Mouse (Mus musculus): ENCODE data around the gene Foxd4.

DNA sequence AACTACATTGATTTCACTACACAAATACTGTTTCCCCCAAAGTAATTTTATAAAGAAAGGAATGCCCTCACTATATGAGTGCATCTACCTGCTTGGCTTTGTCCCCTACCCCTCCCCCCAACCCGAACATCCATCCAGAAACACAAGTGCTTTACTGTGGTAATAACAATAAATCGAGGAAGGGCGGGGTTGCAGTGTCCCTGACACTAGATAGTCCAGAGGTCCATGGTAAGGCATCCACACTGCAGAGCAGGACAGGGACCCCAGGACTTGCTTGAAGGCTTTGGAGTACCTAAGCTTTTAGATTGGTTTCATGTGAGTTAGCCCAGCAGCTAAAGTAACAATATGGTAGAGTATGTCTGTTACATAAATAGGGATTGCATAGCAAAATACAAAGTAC, 669 bp upstream of the Foxd4 start:
- TF ChIP-seq POLR2A (IDR thresholded peaks at IDR 0.05; ENCODE audit: low read depth, low read length) (no peak), CTCF (IDR thresholded peaks at IDR 0.05; ENCODE audit: extremely low read depth, insufficient read length, insufficient replicate concordance, low read depth, low read length) (no peak)
